Mouse (Mus musculus) MEL (cell line): Measurements from ENCODE around the gene Ephb6. TPM values are rescaled to one million over a fixed set of nuclear protein-coding genes. Genes with fewer than 3 reads are reported as not detected.

Experiments used
- DNase-seq: peaks from one replicate; pipeline ENCODE4 v3.0.0; 2011; ENCODE audit warnings: low read depth, low spot score
- H3K27ac ChIP-seq: 2 replicates; pipeline ENCODE4 v1.5.1; 2012; ENCODE audit warnings: low read depth, mild to moderate bottlenecking, control low read depth, low read length, moderate library complexity; ENCODE audit not compliant: control insufficient read depth
- H3K27me3 ChIP-seq, 2 experiments: fragments of 150-350 bp in 1 of 2; sonication (generic) in 1 of 2; 2 replicates each; pipeline ENCODE4 v1.6.1; 2012; ENCODE audit warnings: low read length in 2 of 2, mild to moderate bottlenecking in 2 of 2, improper control_type of control experiment in 1 of 2, moderate library complexity in 1 of 2; ENCODE audit not compliant: insufficient read depth in 2 of 2, control insufficient read depth in 1 of 2
- H3K36me3 ChIP-seq, 2 experiments: 2 replicates each; pipeline ENCODE4 v1.6.1; 2012 to 2014; ENCODE audit warnings: low read length in 2 of 2, improper control_type of control experiment in 1 of 2, inconsistent platforms in 1 of 2, mild to moderate bottlenecking in 1 of 2; ENCODE audit not compliant: insufficient read depth in 2 of 2, control insufficient read depth in 1 of 2
- H3K4me1 ChIP-seq, 2 experiments: fragments of 150-350 bp in 1 of 2; sonication (generic) in 1 of 2; 2 replicates each; pipeline ENCODE4 v1.6.1; 2012; ENCODE audit warnings: low read length in 2 of 2, improper control_type of control experiment in 1 of 2, mild to moderate bottlenecking in 1 of 2; ENCODE audit not compliant: insufficient read depth in 2 of 2, control insufficient read depth in 1 of 2
- H3K4me3 ChIP-seq, 2 experiments: fragments of 150-350 bp in 1 of 2; sonication (generic) in 1 of 2; 2 replicates each; pipeline ENCODE4 v1.5.1; 2012; ENCODE audit warnings: low read depth in 2 of 2, low read length in 2 of 2, mild to moderate bottlenecking in 2 of 2, moderate library complexity in 2 of 2, control low read depth in 1 of 2, improper control_type of control experiment in 1 of 2; ENCODE audit not compliant: control insufficient read depth in 1 of 2, insufficient read depth in 1 of 2
- H3K79me2 ChIP-seq: 2 replicates; pipeline ENCODE4 v1.6.1; 2012; ENCODE audit warnings: mild to moderate bottlenecking, low read length, moderate library complexity; ENCODE audit not compliant: control insufficient read depth, poor library complexity, insufficient read depth
- H3K9ac ChIP-seq: 2 replicates; pipeline ENCODE4 v1.6.1; 2012; ENCODE audit warnings: low read depth, mild to moderate bottlenecking, control low read depth, low read length, moderate library complexity; ENCODE audit not compliant: control insufficient read depth, poor library complexity, severe bottlenecking
- H3K9me3 ChIP-seq: fragments of 150-350 bp; sonication (generic); replicated peaks from 2 replicates; pipeline ENCODE4 v1.6.1; 2012; ENCODE audit warnings: mild to moderate bottlenecking, low read length, improper control_type of control experiment, moderate library complexity; ENCODE audit not compliant: insufficient read depth
- CHD1 ChIP-seq: IDR thresholded peaks from 2 replicates; pipeline ENCODE4 v1.6.1; 2012; ENCODE audit warnings: low read depth, mild to moderate bottlenecking, inconsistent platforms, low read length, improper control_type of control experiment
- CTCF ChIP-seq, 3 experiments: IDR thresholded peaks in 2 of 3; conservative IDR thresholded peaks in 1 of 3; 2 replicates each; pipeline ENCODE4 v1.5.1; 2011 to 2012; ENCODE audit warnings: low read length in 3 of 3, low read depth in 2 of 3, mild to moderate bottlenecking in 2 of 3, improper control_type of control experiment in 1 of 3, inconsistent platforms in 1 of 3, mixed read lengths in 1 of 3, moderate library complexity in 1 of 3; ENCODE audit not compliant: control insufficient read depth in 1 of 3, insufficient read depth in 1 of 3, poor library complexity in 1 of 3, severe bottlenecking in 1 of 3
- E2F4 ChIP-seq: IDR thresholded peaks from 2 replicates; pipeline ENCODE4 v1.6.1; 2011; ENCODE audit warnings: low read depth, low read length, improper control_type of control experiment, borderline replicate concordance
- ELF1 ChIP-seq: IDR thresholded peaks from 2 replicates; pipeline ENCODE4 v1.6.1; 2014; ENCODE audit warnings: low read depth, mild to moderate bottlenecking, inconsistent platforms, low read length, improper control_type of control experiment, moderate library complexity
- ETS1 ChIP-seq: IDR thresholded peaks from 2 replicates; pipeline ENCODE4 v1.6.1; 2012; ENCODE audit warnings: low read depth, mild to moderate bottlenecking, inconsistent platforms, low read length, improper control_type of control experiment, moderate library complexity
- GABPA ChIP-seq: IDR thresholded peaks from 2 replicates; pipeline ENCODE4 v1.6.1; 2012; ENCODE audit warnings: low read depth, mild to moderate bottlenecking, inconsistent platforms, low read length, improper control_type of control experiment, moderate library complexity
- HCFC1 ChIP-seq: IDR thresholded peaks from 2 replicates; pipeline ENCODE4 v1.6.1; 2012; ENCODE audit warnings: low read depth, mild to moderate bottlenecking, inconsistent platforms, low read length, improper control_type of control experiment, moderate library complexity
- JUND ChIP-seq: IDR thresholded peaks from 2 replicates; pipeline ENCODE4 v1.6.1; 2011; ENCODE audit warnings: low read depth, mild to moderate bottlenecking, improper control_type of control experiment, low read length
- MAX ChIP-seq: IDR thresholded peaks from 2 replicates; pipeline ENCODE4 v1.6.1; 2011; ENCODE audit warnings: low read length, improper control_type of control experiment
- MXI1 ChIP-seq: IDR thresholded peaks from 2 replicates; pipeline ENCODE4 v1.6.1; 2011; ENCODE audit warnings: mild to moderate bottlenecking, low read depth, low read length, improper control_type of control experiment
- NELFE ChIP-seq: IDR thresholded peaks from 2 replicates; pipeline ENCODE4 v1.6.1; 2011; ENCODE audit warnings: low read depth, low read length, improper control_type of control experiment
- POLR2A ChIP-seq, 2 experiments: IDR thresholded peaks; 2 replicates each; pipeline ENCODE4 v1.6.1; 2011 to 2012; ENCODE audit warnings: low read length in 2 of 2, mild to moderate bottlenecking in 2 of 2, control low read depth in 1 of 2, improper control_type of control experiment in 1 of 2, low read depth in 1 of 2, moderate library complexity in 1 of 2; ENCODE audit not compliant: control insufficient read depth in 1 of 2, insufficient read depth in 1 of 2, poor library complexity in 1 of 2
- POLR2AphosphoS2 ChIP-seq: IDR thresholded peaks from 2 replicates; pipeline ENCODE4 v1.6.1; 2011; ENCODE audit warnings: low read length, improper control_type of control experiment
- POLR2AphosphoS5 ChIP-seq: IDR thresholded peaks from 2 replicates; pipeline ENCODE4 v1.6.1; 2012; ENCODE audit warnings: low read depth, borderline replicate concordance, mild to moderate bottlenecking, inconsistent platforms, low read length, moderate library complexity, mixed read lengths
- RAD21 ChIP-seq: IDR thresholded peaks from 2 replicates; pipeline ENCODE4 v1.6.1; 2011; ENCODE audit warnings: mild to moderate bottlenecking, low read depth, low read length, improper control_type of control experiment
- SIN3A ChIP-seq: IDR thresholded peaks from 2 replicates; pipeline ENCODE4 v1.6.1; 2012; ENCODE audit warnings: low read length, improper control_type of control experiment, inconsistent platforms
- SMC3 ChIP-seq: IDR thresholded peaks from 2 replicates; pipeline ENCODE4 v1.6.1; 2011; ENCODE audit warnings: low read depth, low read length, improper control_type of control experiment
- TAL1 ChIP-seq: IDR thresholded peaks from 2 replicates; pipeline ENCODE4 v1.6.1; 2012; ENCODE audit warnings: mild to moderate bottlenecking, inconsistent platforms, low read length, moderate library complexity, mixed read lengths
- TCF12 ChIP-seq: IDR thresholded peaks from 2 replicates; pipeline ENCODE4 v1.6.1; 2014; ENCODE audit warnings: low read depth, mild to moderate bottlenecking, inconsistent platforms, low read length, improper control_type of control experiment, moderate library complexity
- USF1 ChIP-seq: IDR thresholded peaks from 2 replicates; pipeline ENCODE4 v1.6.1; 2014; ENCODE audit warnings: low read depth, mild to moderate bottlenecking, inconsistent platforms, low read length, improper control_type of control experiment, moderate library complexity
- USF2 ChIP-seq, 2 experiments: IDR thresholded peaks; 2 replicates each; pipeline ENCODE4 v1.6.1; 2011 to 2012; ENCODE audit warnings: improper control_type of control experiment in 2 of 2, low read length in 2 of 2, borderline replicate concordance in 1 of 2, inconsistent platforms in 1 of 2, low read depth in 1 of 2, mild to moderate bottlenecking in 1 of 2; ENCODE audit not compliant: insufficient read depth in 1 of 2
- ZC3H11A ChIP-seq: IDR thresholded peaks from 2 replicates; pipeline ENCODE4 v1.6.1; 2012; ENCODE audit warnings: low read depth, mild to moderate bottlenecking, inconsistent platforms, low read length, improper control_type of control experiment
- ZKSCAN1 ChIP-seq: IDR thresholded peaks from 2 replicates; pipeline ENCODE4 v1.6.1; 2012; ENCODE audit warnings: low read depth, mild to moderate bottlenecking, inconsistent platforms, low read length, improper control_type of control experiment, moderate library complexity
- ZMIZ1 ChIP-seq: IDR thresholded peaks from 2 replicates; pipeline ENCODE4 v1.6.1; 2012; ENCODE audit warnings: low read depth, mild to moderate bottlenecking, inconsistent platforms, low read length, improper control_type of control experiment, moderate library complexity
- ZNF384 ChIP-seq: IDR thresholded peaks from 2 replicates; pipeline ENCODE4 v1.6.1; 2012; ENCODE audit warnings: low read depth, mild to moderate bottlenecking, inconsistent platforms, low read length, improper control_type of control experiment
- polyA plus RNA-seq, 2 experiments: library from polyadenylated mRNA; stranded (reverse) in 1 of 2; unstranded in 1 of 2; fragments of >175 nt in 1 of 2; fragments of >200 nt in 1 of 2; gene quantifications; 2 replicates each; pipeline versions ENCODE4 v1.2.1 to v1.2.4; 2012; ENCODE audit warnings: low replicate concordance in 2 of 2, low read depth in 1 of 2; ENCODE audit not compliant: insufficient read length in 2 of 2, insufficient read depth in 1 of 2, missing spikeins in 1 of 2
- total RNA-seq: library from RNA; depleted of rRNA; stranded (reverse); fragments of 300-350 nt; gene quantifications from 2 replicates; pipeline ENCODE4 v1.2.3, GENCODE M21; 2012

The Ephb6 gene
- total and polyA plus RNA-seq, 3 experiments: 1.0 to 5.2 TPM; not detected in 1

DNA sequence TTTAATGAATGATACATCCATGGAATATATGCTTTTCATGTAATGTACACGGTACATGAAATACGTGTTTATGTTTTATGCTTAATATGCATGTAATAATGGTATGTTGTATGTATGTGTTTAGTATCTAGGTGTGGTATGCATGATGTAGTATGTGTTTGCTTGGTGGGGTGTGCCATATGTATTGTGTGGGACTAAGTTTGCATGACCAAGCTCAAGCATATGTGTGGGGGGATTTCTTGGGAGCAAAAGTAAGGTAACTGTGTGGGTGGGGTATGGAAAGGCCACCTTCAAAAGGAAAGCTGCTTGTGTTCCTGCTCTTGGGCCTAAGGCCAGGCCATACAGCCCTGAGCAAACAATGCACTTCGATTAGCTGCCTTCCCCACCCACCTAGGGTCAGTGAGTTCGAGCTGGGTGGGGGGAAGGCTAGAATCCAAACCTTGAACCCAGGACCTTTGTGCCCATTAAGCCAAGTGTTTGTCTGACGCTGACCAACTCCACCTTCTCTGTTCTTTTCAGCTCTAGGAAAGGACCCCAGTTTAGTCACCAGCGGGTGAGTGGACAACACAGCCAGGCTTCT, 32.7 kb downstream of the Ephb6 start:
- no peak for TF ChIP-seq MAX
- TF ChIP-seq SMC3: no peak
- Histone ChIP-seq H3K79me2 (no peaks in the 10 kb centered on the region), H3K4me3 (no peak overlapping the region)

GRCm38 (mm10) chr6:41640449-41640848, 35.2 kb downstream of the Ephb6 start:
- H3K9ac ChIP-seq: no peak overlapping the region
- no peak for TF ChIP-seq ETS1
- no peak for TF ChIP-seq ZKSCAN1
- no peak for TF ChIP-seq JUND
- TF ChIP-seq SIN3A: no peak
- TF ChIP-seq ZC3H11A: no peak
- TF ChIP-seq POLR2AphosphoS5: no peak
- TF ChIP-seq NELFE: no peak
- TF ChIP-seq CHD1: no peak

More for the DNA sequence above, 32.7 kb downstream of the Ephb6 start:
- Histone ChIP-seq H3K27me3 (no peaks in the 10 kb centered on the region; a peak in 1 of 4 replicates), H3K4me1 (no peaks in the 10 kb centered on the region), H3K9me3 (no peaks in the 10 kb centered on the region), H3K36me3 (no peaks in the 10 kb centered on the region), H3K9ac (no peak overlapping the region), H3K27ac (no peak overlapping the region)
- no peak for DNase-seq

GRCm38 (mm10) chr6:41641173-41641866, 36.0 kb downstream of the Ephb6 start:
- Histone ChIP-seq H3K27ac (no peak overlapping the region), H3K4me1 (no peaks in the 10 kb centered on the region), H3K9ac (no peak overlapping the region), H3K79me2 (no peaks in the 10 kb centered on the region), H3K36me3 (no peaks in the 10 kb centered on the region), H3K9me3 (no peaks in the 10 kb centered on the region), H3K27me3 (no peaks in the 10 kb centered on the region; a peak in 1 of 4 replicates), H3K4me3 (no peak overlapping the region)
- TF ChIP-seq USF2 (IDR thresholded peaks at IDR 0.05; ENCODE audit: borderline replicate concordance in 1 of 2, insufficient read depth in 1 of 2, low read depth in 1 of 2, low read length in 2 of 2): no peak
- no peak for TF ChIP-seq RAD21
- TF ChIP-seq ZNF384: no peak
- TF ChIP-seq TAL1: no peak
- no peak for TF ChIP-seq USF1
- no peak for TF ChIP-seq NELFE
- no peak for TF ChIP-seq POLR2AphosphoS5
- TF ChIP-seq E2F4: no peak
- TF ChIP-seq ZMIZ1: no peak
- no peak for TF ChIP-seq ELF1
- no peak for TF ChIP-seq CTCF (IDR thresholded peaks at IDR 0.05 in 2 of 3, conservative IDR thresholded peaks at IDR 0.05 in 1 of 3; ENCODE audit: control insufficient read depth in 1 of 3, insufficient read depth in 1 of 3, low read depth in 2 of 3, low read length in 3 of 3, poor library complexity in 1 of 3, severe bottlenecking in 1 of 3)
- TF ChIP-seq POLR2AphosphoS2: no peak
- TF ChIP-seq POLR2A (IDR thresholded peaks at IDR 0.05; ENCODE audit: control insufficient read depth in 1 of 2, insufficient read depth in 1 of 2, low read depth in 1 of 2, low read length in 2 of 2, poor library complexity in 1 of 2): no peak
- no peak for TF ChIP-seq ZKSCAN1
- TF ChIP-seq MXI1: no peak
- TF ChIP-seq SMC3: no peak
- no peak for TF ChIP-seq TCF12
- no peak for TF ChIP-seq GABPA
- TF ChIP-seq HCFC1: no peak
- no peak for DNase-seq

More at GRCm38 (mm10) chr6:41640449-41640848, 35.2 kb downstream of the Ephb6 start:
- no peaks in the 10 kb centered on the region for H3K4me1 ChIP-seq
- H3K9me3 ChIP-seq: no peaks in the 10 kb centered on the region
- H3K79me2 ChIP-seq: no peaks in the 10 kb centered on the region
- H3K4me3 ChIP-seq: no peak overlapping the region
- H3K27ac ChIP-seq: no peak overlapping the region
- H3K36me3 ChIP-seq: no peaks in the 10 kb centered on the region
- DNase-seq: no peak
- no peaks in the 10 kb centered on the region; a peak in 1 of 4 replicates for H3K27me3 ChIP-seq
